Mouse (Mus musculus): ENCODE results near the gene Tenm3. TPM values are rescaled to one million over a fixed set of nuclear protein-coding genes. Genes with fewer than 3 reads are reported as not detected.

Gene Tenm3
- total and polyA plus RNA-seq, 3 experiments, result 0.03 to 0.08 (median 0.07) TPM

GRCm38 (mm10) chr8:48748503-48749059, 95.2 kb downstream of the Tenm3 start:
- Histone ChIP-seq H3K4me1 (ENCODE audit: control insufficient read depth in 1 of 2, insufficient read depth in 2 of 2) (no peaks in the 10 kb centered on the region), H3K36me3 (replicated peaks in 1 of 2; ENCODE audit: control insufficient read depth in 1 of 2, insufficient read depth in 1 of 2, low read length in 1 of 2) (no peaks in the 10 kb centered on the region), H3K9me3 (replicated peaks; ENCODE audit: low read length) (peaks cover 71% of the 10 kb centered on the region), H3K4me3 (replicated peaks in 1 of 3; ENCODE audit: low read depth in 2 of 3, low read length in 2 of 3, poor library complexity in 1 of 3) (no peak overlapping the region), H3K4me2 (ENCODE audit: insufficient read depth, low read depth, poor library complexity, severe bottlenecking) (no peak overlapping the region), H3K27me3 (replicated peaks) (no peaks in the 10 kb centered on the region), H3K79me2 (replicated peaks; ENCODE audit: control insufficient read depth, extremely low read depth, insufficient read depth, poor library complexity, severe bottlenecking) (no peaks in the 10 kb centered on the region), H3K9ac (ENCODE audit: insufficient read depth, low read depth) (no peak overlapping the region), H3K27ac (ENCODE audit: insufficient read depth, low read depth) (no peak overlapping the region)
- dilution Hi-C loops (cut with MboI; ENCODE audit: extremely low pct_ligation_motif_present, extremely low pct_unique_long_range_greater_than_20kb, low sequenced_read_pairs) (no loop called here), in situ Hi-C loops (cut with MboI; ENCODE audit: low pct_ligation_motif_present, low pct_unique_long_range_greater_than_20kb, low sequenced_read_pairs) (no loop called here)
- no peak for TF ChIP-seq SMC3 (IDR thresholded peaks at IDR 0.05; ENCODE audit: low read depth, low read length)
- no peak for TF ChIP-seq TCF12 (IDR thresholded peaks at IDR 0.05; ENCODE audit: low read depth, low read length)
- TF ChIP-seq USF2 (conservative IDR thresholded peaks at IDR 0.05; ENCODE audit: low read depth, low read length), result no peak
- no peak for TF ChIP-seq CHD1 (IDR thresholded peaks at IDR 0.05; ENCODE audit: low read depth, low read length)
- no peak for TF ChIP-seq HCFC1 (IDR thresholded peaks at IDR 0.05; ENCODE audit: low read depth, low read length)
- TF ChIP-seq RCOR1 (conservative IDR thresholded peaks at IDR 0.05; ENCODE audit: low read depth, low read length), result no peak
- TF ChIP-seq POLR2A (IDR thresholded peaks at IDR 0.05; ENCODE audit: low read depth, low read length), result no peak
- TF ChIP-seq GABPA (IDR thresholded peaks at IDR 0.05; ENCODE audit: insufficient replicate concordance, low read depth, low read length), result no peak
- no peak for TF ChIP-seq E2F4 (IDR thresholded peaks at IDR 0.05; ENCODE audit: insufficient replicate concordance, low read depth, low read length)
- TF ChIP-seq MAFK (IDR thresholded peaks at IDR 0.05; ENCODE audit: insufficient replicate concordance, low read length), result no peak
- TF ChIP-seq MAZ (IDR thresholded peaks at IDR 0.05; ENCODE audit: low read depth, low read length), result no peak
- no peak for TF ChIP-seq ELF1 (IDR thresholded peaks at IDR 0.05; ENCODE audit: low read depth, low read length)
- TF ChIP-seq PAX5 (IDR thresholded peaks at IDR 0.05; ENCODE audit: low read length), result no peak
- DNase-seq (ENCODE audit: extremely low read depth), result no peak

- Histone ChIP-seq H3K4me1 (ENCODE audit: control insufficient read depth in 1 of 2, insufficient read depth in 2 of 2) (no peaks in the 10 kb centered on the region), H3K27me3 (replicated peaks) (no peaks in the 10 kb centered on the region), H3K36me3 (replicated peaks in 1 of 2; ENCODE audit: control insufficient read depth in 1 of 2, insufficient read depth in 1 of 2, low read length in 1 of 2) (no peaks in the 10 kb centered on the region), H3K9me3 (replicated peaks; ENCODE audit: low read length) (peaks cover 73% of the 10 kb centered on the region), H3K79me2 (replicated peaks; ENCODE audit: control insufficient read depth, extremely low read depth, insufficient read depth, poor library complexity, severe bottlenecking) (no peaks in the 10 kb centered on the region), H3K27ac (ENCODE audit: insufficient read depth, low read depth) (no peak overlapping the region), H3K4me3 (replicated peaks in 1 of 3; ENCODE audit: low read depth in 2 of 3, low read length in 2 of 3, poor library complexity in 1 of 3) (no peak overlapping the region), H3K9ac (ENCODE audit: insufficient read depth, low read depth) (no peak overlapping the region), H3K4me2 (ENCODE audit: insufficient read depth, low read depth, poor library complexity, severe bottlenecking) (no peak overlapping the region)
- dilution Hi-C loops (cut with MboI; ENCODE audit: extremely low pct_ligation_motif_present, extremely low pct_unique_long_range_greater_than_20kb, low sequenced_read_pairs) (no loop called here), in situ Hi-C loops (cut with MboI; ENCODE audit: low pct_ligation_motif_present, low pct_unique_long_range_greater_than_20kb, low sequenced_read_pairs) (no loop called here)
- TF ChIP-seq POLR2A (IDR thresholded peaks at IDR 0.05; ENCODE audit: low read depth, low read length) (no peak), TBP (conservative IDR thresholded peaks at IDR 0.05; ENCODE audit: low read depth, low read length) (no peak)
- no peak for DNase-seq (ENCODE audit: extremely low read depth)
Observed at GRCm38 (mm10) chr8:48743912-48744311, 99.8 kb downstream of the Tenm3 start.

- Histone ChIP-seq H3K27me3 (replicated peaks) (no peaks in the 10 kb centered on the region), H3K9ac (ENCODE audit: insufficient read depth, low read depth) (no peak overlapping the region), H3K4me3 (replicated peaks in 1 of 3; ENCODE audit: low read depth in 2 of 3, low read length in 2 of 3, poor library complexity in 1 of 3) (no peak overlapping the region), H3K4me2 (ENCODE audit: insufficient read depth, low read depth, poor library complexity, severe bottlenecking) (no peak overlapping the region), H3K79me2 (replicated peaks; ENCODE audit: control insufficient read depth, extremely low read depth, insufficient read depth, poor library complexity, severe bottlenecking) (no peaks in the 10 kb centered on the region), H3K36me3 (replicated peaks in 1 of 2; ENCODE audit: control insufficient read depth in 1 of 2, insufficient read depth in 1 of 2, low read length in 1 of 2) (no peaks in the 10 kb centered on the region), H3K9me3 (replicated peaks; ENCODE audit: low read length) (peaks cover 66% of the 10 kb centered on the region), H3K4me1 (ENCODE audit: control insufficient read depth in 1 of 2, insufficient read depth in 2 of 2) (no peaks in the 10 kb centered on the region), H3K27ac (ENCODE audit: insufficient read depth, low read depth) (no peak overlapping the region)
- dilution Hi-C loops (cut with MboI; ENCODE audit: extremely low pct_ligation_motif_present, extremely low pct_unique_long_range_greater_than_20kb, low sequenced_read_pairs) (no loop called here), in situ Hi-C loops (cut with MboI; ENCODE audit: low pct_ligation_motif_present, low pct_unique_long_range_greater_than_20kb, low sequenced_read_pairs) (no loop called here)
- no peak for TF ChIP-seq MAFK (IDR thresholded peaks at IDR 0.05; ENCODE audit: insufficient replicate concordance, low read length)
- TF ChIP-seq MXI1 (IDR thresholded peaks at IDR 0.05; ENCODE audit: low read depth, low read length), result no peak
- no peak for TF ChIP-seq MAX (IDR thresholded peaks at IDR 0.05; ENCODE audit: low read length)
- TF ChIP-seq ZNF384 (IDR thresholded peaks at IDR 0.05; ENCODE audit: low read depth, low read length), result no peak
- TF ChIP-seq HCFC1 (IDR thresholded peaks at IDR 0.05; ENCODE audit: low read depth, low read length), result no peak
- TF ChIP-seq BHLHE40 (IDR thresholded peaks at IDR 0.05; ENCODE audit: low read depth, low read length), result no peak
- TF ChIP-seq ZC3H11A (IDR thresholded peaks at IDR 0.05; ENCODE audit: low read depth, low read length), result no peak
- no peak for TF ChIP-seq JUND (conservative IDR thresholded peaks at IDR 0.05; ENCODE audit: low read depth, low read length)
- DNase-seq (ENCODE audit: extremely low read depth), result no peak
Observed at GRCm38 (mm10) chr8:48742741-48743140, 101.0 kb downstream of the Tenm3 start.

Measured in CH12.LX (cell line).